In genomic region chr3:108210771-108211139, GRCm38 (mm10) we compare ENCODE assay signal across 8 mouse cellular contexts. TPM values are rescaled to one million over a fixed set of nuclear protein-coding genes. Genes with fewer than 3 reads are reported as not detected.
DNase-seq lines count a peak whose midpoint lies in the region; ATAC-seq and TF ChIP-seq lines count a peak whose summit lies in the region.

Atxn7l2 (minus strand) TSS chr3:108210934.

- DNase-seq in cerebellum, adult 2 months: no peak
- DNase-seq in cerebellum, adult 9-11 months: no peak
- no peak for DNase-seq in neural tube, embryonic 11.5 days (ENCODE audit: low spot score)
- no peak for DNase-seq in neural tube, embryonic 10.5 days (ENCODE audit: extremely low spot score, low spot score)
- peak; percentile 87 for DNase-seq in forebrain, embryonic 14.5 days (ENCODE audit: low spot score)
- DNase-seq in layer of hippocampus, postnatal 14 days (ENCODE audit: low spot score in 2 of 2): no peak
- no peak for DNase-seq in midbrain, embryonic 11.5 days (ENCODE audit: low spot score, missing footprints)
- no peak for DNase-seq in c-Kit-positive CD71-positive TER-119-positive erythroid progenitor cells, embryonic 14.5 days (ENCODE audit: low spot score)

- H3K27me3 ChIP-seq in cerebellum, adult 2 months (ENCODE audit: control insufficient read depth, insufficient read depth, low read length): no peaks in the 10 kb centered on the region
- no peaks in the 10 kb centered on the region for H3K27me3 ChIP-seq in neural tube, embryonic 11.5 days (ENCODE audit: control insufficient read depth, insufficient read depth, low read length)
- no peaks in the 10 kb centered on the region for H3K27me3 ChIP-seq in forebrain, embryonic 14.5 days (replicated peaks; ENCODE audit: control insufficient read depth, insufficient read depth, low read length)
- H3K27me3 ChIP-seq in midbrain, embryonic 11.5 days (ENCODE audit: control insufficient read depth, insufficient read depth, low read length): no peaks in the 10 kb centered on the region

- peak within 1 kb of the TSS; percentile 88 for H3K4me2 ChIP-seq in neural tube, embryonic 11.5 days (ENCODE audit: low read depth)
- peak within 1 kb of the TSS; percentile 87 for H3K4me2 ChIP-seq in forebrain, embryonic 14.5 days (ENCODE audit: low read length)
- H3K4me2 ChIP-seq in midbrain, embryonic 11.5 days: peak within 1 kb of the TSS; percentile 69

- TF ChIP-seq POLR2A in cerebellum, adult 2 months (IDR thresholded peaks at IDR 0.05; ENCODE audit: borderline replicate concordance, insufficient read depth, low read length): no peak

- peaks cover 12% of the 10 kb centered on the region for H3K4me1 ChIP-seq in cerebellum, adult 2 months (ENCODE audit: control insufficient read depth, insufficient read depth, low read length)
- peaks cover 8% of the 10 kb centered on the region; the same call in 1 of the 2 replicates for H3K4me1 ChIP-seq in neural tube, embryonic 11.5 days (ENCODE audit: control insufficient read depth, insufficient read depth, low read length)
- peaks cover 32% of the 10 kb centered on the region for H3K4me1 ChIP-seq in forebrain, embryonic 14.5 days (ENCODE audit: control insufficient read depth, insufficient read depth, low read length)
- peaks cover 11% of the 10 kb centered on the region for H3K4me1 ChIP-seq in midbrain, embryonic 11.5 days (ENCODE audit: control insufficient read depth, insufficient read depth, low read length)

- peaks cover 5% of the 10 kb centered on the region; the same call in 1 of the 2 replicates for H3K36me3 ChIP-seq in neural tube, embryonic 11.5 days (ENCODE audit: control insufficient read depth, insufficient read depth, low read length)
- peaks cover 25% of the 10 kb centered on the region for H3K36me3 ChIP-seq in forebrain, embryonic 14.5 days (ENCODE audit: control insufficient read depth, insufficient read depth, low read length)
- H3K36me3 ChIP-seq in midbrain, embryonic 11.5 days (ENCODE audit: control insufficient read depth, insufficient read depth, low read length): peaks cover 3% of the 10 kb centered on the region

- H3K9me3 ChIP-seq in neural tube, embryonic 11.5 days (ENCODE audit: control insufficient read depth, low read length): no peaks in the 10 kb centered on the region
- H3K9me3 ChIP-seq in forebrain, embryonic 14.5 days (replicated peaks; ENCODE audit: control insufficient read depth, low read length): no peaks in the 10 kb centered on the region
- H3K9me3 ChIP-seq in midbrain, embryonic 11.5 days (ENCODE audit: control insufficient read depth, low read length): no peaks in the 10 kb centered on the region

- TF ChIP-seq CTCF in cerebellum, adult 2 months (IDR thresholded peaks at IDR 0.05; ENCODE audit: borderline replicate concordance, insufficient read depth, low read depth, low read length): no peak; the same call in 1 of the 2 replicates

- peak within 1 kb of the TSS; percentile 92 for H3K9ac ChIP-seq in neural tube, embryonic 11.5 days (ENCODE audit: low read length)
- peak within 1 kb of the TSS; percentile 82 for H3K9ac ChIP-seq in forebrain, embryonic 14.5 days (ENCODE audit: low read length)
- peak within 1 kb of the TSS; percentile 93 for H3K9ac ChIP-seq in midbrain, embryonic 11.5 days (ENCODE audit: low read length)

- H3K27ac ChIP-seq in cerebellum, adult 2 months (ENCODE audit: insufficient read depth, low read length): peak within 1 kb of the TSS; percentile 86
- H3K27ac ChIP-seq in neural tube, embryonic 11.5 days (ENCODE audit: low read depth, low read length): peak within 1 kb of the TSS; percentile 91
- H3K27ac ChIP-seq in forebrain, embryonic 14.5 days (ENCODE audit: low read depth, low read length): peak within 1 kb of the TSS; percentile 97
- peak within 1 kb of the TSS; percentile 89 for H3K27ac ChIP-seq in midbrain, embryonic 11.5 days (ENCODE audit: low read depth, low read length)

- peak; percentile 82 for ATAC-seq in neural tube, embryonic 11.5 days (ENCODE audit: insufficient read depth, low FRiP score, low TSS enrichment)
- peak; percentile 81 for ATAC-seq in forebrain, embryonic 14.5 days
- peak; percentile 89 for ATAC-seq in midbrain, embryonic 11.5 days (ENCODE audit: low FRiP score)

- under 1% methylated on average over 14 of the region's 14 CpGs for WGBS in cerebellum, adult 2 months
- WGBS in neural tube, embryonic 11.5 days: 0% methylated on average over 14 of the region's 14 CpGs
- under 1% methylated on average over 14 of the region's 14 CpGs for whole genome bisulfite sequencing in forebrain, embryonic 14.5 days
- 0% methylated on average over 14 of the region's 14 CpGs for WGBS in midbrain, embryonic 11.5 days

- peak within 1 kb of the TSS; percentile 79 for H3K4me3 ChIP-seq in cerebellum, adult 2 months (replicated peaks; ENCODE audit: insufficient read depth, low read depth, low read length)
- H3K4me3 ChIP-seq in neural tube, embryonic 11.5 days (ENCODE audit: low read depth, low read length): peak within 1 kb of the TSS; percentile 56
- H3K4me3 ChIP-seq in forebrain, embryonic 14.5 days (ENCODE audit: low read depth, low read length): peak within 1 kb of the TSS; percentile 64
- peak within 1 kb of the TSS; percentile 61 for H3K4me3 ChIP-seq in midbrain, embryonic 11.5 days (ENCODE audit: low read depth, low read length)

RNA-seq across cellular contexts. Expression of gene Atxn7l2, which starts in this region (rescaled TPM):
- 25.9 and 26.9 TPM in 2 replicates for polyA plus RNA-seq in cerebellum, adult 2 months (2012; rRNA removed)
- polyA plus RNA-seq in neural tube, embryonic 11.5 days (2014; fragmentation: Nextera tagmentation; extraction: Ambion mirVana): 21.1 and 24.5 TPM in 2 replicates
- 24.1 and 30.1 TPM in 2 replicates for polyA plus RNA-seq in forebrain, embryonic 14.5 days (2014; fragmentation: Nextera tagmentation; extraction: Ambion mirVana)
- total RNA-seq in layer of hippocampus, postnatal 14 days (2021): 10 to 100 TPM; 20.9 to 24.4 TPM
- 16.9 and 18.3 TPM in 2 replicates for polyA plus RNA-seq in midbrain, embryonic 11.5 days (2014; fragmentation: Nextera tagmentation; extraction: Ambion mirVana)
